Mouse (Mus musculus): ENCODE results near the gene Dclk1. TPM values are rescaled to one million over a fixed set of nuclear protein-coding genes. Genes with fewer than 3 reads are reported as not detected.
"Not testable (repeated sequence)": the region's sequence is repeated elsewhere in the genome, so short reads cannot be mapped to it uniquely, and the experiment has no call there.

Gene Dclk1
- 0.68 and 1.1 TPM in 2 replicates for polyA plus RNA-seq (2012; rRNA removed)

DNA sequence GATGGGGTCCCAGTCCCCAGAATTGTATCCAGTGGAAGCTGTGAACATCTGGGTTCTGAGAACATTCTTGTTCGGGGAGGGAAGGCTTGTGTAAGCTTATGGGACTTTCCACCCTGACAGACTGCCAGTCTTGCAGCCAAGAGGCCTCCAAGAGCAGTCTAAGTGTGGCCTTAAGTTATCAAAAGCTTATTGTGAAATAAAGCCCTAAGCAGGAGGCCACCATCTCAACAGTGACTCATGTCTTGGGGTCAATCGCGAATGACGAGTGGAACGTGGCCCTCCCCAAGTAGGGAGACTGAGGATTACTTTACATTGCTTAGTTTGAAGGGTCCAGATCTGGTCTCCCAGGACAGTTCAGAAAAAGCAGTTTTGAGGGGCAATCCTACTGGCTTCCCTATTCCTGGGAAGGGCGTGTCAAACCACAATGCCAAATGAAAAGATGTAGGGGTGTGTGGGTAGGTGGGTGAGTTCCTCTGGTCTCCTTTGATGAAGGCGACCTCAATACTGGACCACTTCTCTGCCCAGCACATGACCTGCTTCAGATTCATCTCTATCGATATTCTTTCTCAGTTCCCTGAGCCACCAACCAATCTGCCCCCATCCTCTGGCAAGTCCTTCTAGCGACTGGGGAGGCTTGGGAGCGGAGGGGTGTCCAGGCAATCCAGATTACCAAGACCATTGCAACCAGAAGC is at the start of gene Dclk1:
Dclk1 (plus strand) TSS at position 635 of the 692 bp plus-strand sequence.
- TF ChIP-seq POLR2A (IDR thresholded peaks at IDR 0.05; ENCODE audit: low read depth, low read length) (no peak), CTCF (conservative IDR thresholded peaks at IDR 0.05; ENCODE audit: insufficient read depth, insufficient read length, low read depth, low read length) (no peak)
- H3K4me3 ChIP-seq (ENCODE audit: insufficient read depth, low read depth, low read length): peak within 1 kb of the TSS; percentile 28; the same call in 1 of the 2 replicates
- H3K27ac ChIP-seq (ENCODE audit: insufficient read depth, low read depth, low read length): no peak within 1 kb of the TSS
- no peaks in the 10 kb centered on the region for H3K4me1 ChIP-seq (ENCODE audit: control insufficient read depth, insufficient read depth, low read length)
- DNase-seq: no peak
- no peaks in the 10 kb centered on the region; the same call in 1 of the 2 replicates for H3K27me3 ChIP-seq (replicated peaks; ENCODE audit: control insufficient read depth, insufficient read depth, low read length)
- H3K36me3 ChIP-seq (ENCODE audit: control insufficient read depth, insufficient read depth, low read length): no peaks in the 10 kb centered on the region
- 41% methylated on average over 10 of the region's 10 CpGs for WGBS

DNA sequence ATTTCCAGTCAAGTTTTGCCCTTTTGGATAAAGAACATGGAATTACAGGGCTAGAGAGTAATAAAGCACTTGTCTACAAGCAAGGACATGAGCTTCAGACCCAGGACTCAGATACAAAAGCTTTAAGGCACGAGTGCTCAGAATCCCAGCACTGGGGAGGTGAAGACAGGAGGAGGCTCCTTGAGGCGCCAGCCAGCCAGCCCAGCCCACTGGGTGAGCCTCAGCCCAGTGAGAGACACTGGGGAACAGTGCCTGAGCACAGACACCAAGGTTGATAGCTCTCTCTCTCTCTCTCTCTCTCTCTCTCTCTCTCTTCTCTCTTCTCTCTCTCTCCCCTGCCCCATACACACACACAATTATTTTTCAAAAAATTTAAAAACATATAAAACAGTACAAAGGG is 48.8 kb upstream of the Dclk1 start:
- TF ChIP-seq POLR2A (IDR thresholded peaks at IDR 0.05; ENCODE audit: low read depth, low read length) (no peak), CTCF (conservative IDR thresholded peaks at IDR 0.05; ENCODE audit: insufficient read depth, insufficient read length, low read depth, low read length) (no peak)
- Histone ChIP-seq H3K4me3 (ENCODE audit: insufficient read depth, low read depth, low read length) (no peak overlapping the region), H3K36me3 (ENCODE audit: control insufficient read depth, insufficient read depth, low read length) (no peaks in the 10 kb centered on the region), H3K27me3 (replicated peaks; ENCODE audit: control insufficient read depth, insufficient read depth, low read length) (no peaks in the 10 kb centered on the region), H3K4me1 (ENCODE audit: control insufficient read depth, insufficient read depth, low read length) (no peaks in the 10 kb centered on the region), H3K27ac (ENCODE audit: insufficient read depth, low read depth, low read length) (no peak overlapping the region)
- no peak for DNase-seq
- 56% methylated on average over 2 of the region's 2 CpGs for WGBS

DNA sequence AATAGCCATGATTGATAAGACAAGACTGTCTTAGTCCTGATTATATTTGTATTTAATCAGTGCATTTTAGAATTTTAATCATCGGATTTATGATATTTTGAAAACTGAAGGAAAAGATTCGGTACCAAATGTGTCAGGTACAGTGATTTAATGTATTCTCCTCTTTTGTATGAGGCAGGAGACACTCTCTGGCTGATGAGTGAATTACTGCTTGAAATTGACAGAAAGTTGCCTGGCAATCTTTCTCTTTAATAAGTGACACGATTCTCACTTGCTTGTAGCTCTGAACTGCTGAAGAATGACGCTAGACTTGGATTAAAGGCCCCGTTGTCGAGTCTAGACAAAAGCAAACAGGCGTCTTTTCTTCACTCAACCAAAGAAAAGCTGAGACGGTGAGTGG is 47.4 kb upstream of the Dclk1 start:
- H3K27ac ChIP-seq (ENCODE audit: insufficient read depth, low read depth, low read length): no peak overlapping the region
- DNase-seq: no peak
- WGBS: 77% methylated on average over 8 of the region's 8 CpGs
- H3K4me3 ChIP-seq (ENCODE audit: insufficient read depth, low read depth, low read length): no peak overlapping the region
- no peaks in the 10 kb centered on the region for H3K4me1 ChIP-seq (ENCODE audit: control insufficient read depth, insufficient read depth, low read length)
- no peak for TF ChIP-seq POLR2A (IDR thresholded peaks at IDR 0.05; ENCODE audit: low read depth, low read length)
- TF ChIP-seq CTCF (conservative IDR thresholded peaks at IDR 0.05; ENCODE audit: insufficient read depth, insufficient read length, low read depth, low read length): no peak
- H3K36me3 ChIP-seq (ENCODE audit: control insufficient read depth, insufficient read depth, low read length): no peaks in the 10 kb centered on the region
- no peaks in the 10 kb centered on the region for H3K27me3 ChIP-seq (replicated peaks; ENCODE audit: control insufficient read depth, insufficient read depth, low read length)

- 67% methylated on average over 5 of the region's 5 CpGs for WGBS
- TF ChIP-seq CTCF (conservative IDR thresholded peaks at IDR 0.05; ENCODE audit: insufficient read depth, insufficient read length, low read depth, low read length) (no peak), POLR2A (IDR thresholded peaks at IDR 0.05; ENCODE audit: low read depth, low read length) (no peak)
- H3K27ac ChIP-seq (ENCODE audit: insufficient read depth, low read depth, low read length): no peak overlapping the region
These were observed 46.4 kb upstream of the Dclk1 start for GRCm38 (mm10) chr3:55195581-55196327.

DNA sequence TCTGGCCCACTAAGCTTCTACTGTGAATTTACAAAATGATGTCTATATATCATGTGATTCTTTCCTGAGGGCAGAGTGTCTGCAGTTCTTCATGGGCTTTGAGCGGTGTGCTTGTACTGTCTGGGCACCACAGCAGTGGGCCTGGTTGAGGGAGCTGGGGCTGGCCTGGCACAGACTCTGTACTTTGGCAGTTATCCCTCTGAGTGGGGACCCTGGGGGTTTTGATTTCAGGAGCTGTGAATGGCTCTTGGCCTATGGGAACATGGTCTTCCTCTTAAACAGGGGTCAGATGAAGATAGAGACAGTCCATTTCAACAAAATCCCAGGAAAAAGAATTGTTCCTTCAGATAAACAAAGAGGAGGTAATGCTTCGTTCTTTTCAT is 45.8 kb upstream of the Dclk1 start:
- 88% methylated on average over 2 of the region's 2 CpGs for WGBS
- Histone ChIP-seq H3K36me3 (ENCODE audit: control insufficient read depth, insufficient read depth, low read length) (no peaks in the 10 kb centered on the region), H3K27me3 (replicated peaks; ENCODE audit: control insufficient read depth, insufficient read depth, low read length) (no peaks in the 10 kb centered on the region), H3K27ac (ENCODE audit: insufficient read depth, low read depth, low read length) (no peak overlapping the region), H3K4me3 (ENCODE audit: insufficient read depth, low read depth, low read length) (no peak overlapping the region), H3K4me1 (ENCODE audit: control insufficient read depth, insufficient read depth, low read length) (no peaks in the 10 kb centered on the region)
- TF ChIP-seq POLR2A (IDR thresholded peaks at IDR 0.05; ENCODE audit: low read depth, low read length) (no peak), CTCF (conservative IDR thresholded peaks at IDR 0.05; ENCODE audit: insufficient read depth, insufficient read length, low read depth, low read length) (no peak)
- DNase-seq: no peak

More at GRCm38 (mm10) chr3:55195581-55196327, 46.4 kb upstream of the Dclk1 start:
- H3K27me3 ChIP-seq (replicated peaks; ENCODE audit: control insufficient read depth, insufficient read depth, low read length): no peaks in the 10 kb centered on the region
- no peaks in the 10 kb centered on the region for H3K4me1 ChIP-seq (ENCODE audit: control insufficient read depth, insufficient read depth, low read length)
- H3K4me3 ChIP-seq (ENCODE audit: insufficient read depth, low read depth, low read length): no peak overlapping the region
- H3K36me3 ChIP-seq (ENCODE audit: control insufficient read depth, insufficient read depth, low read length): no peaks in the 10 kb centered on the region
- no peak for DNase-seq

GRCm38 (mm10) chr3:55203621-55204020 is 38.5 kb upstream of the Dclk1 start:
- H3K4me3 ChIP-seq (ENCODE audit: insufficient read depth, low read depth, low read length); H3K27me3 ChIP-seq (replicated peaks; ENCODE audit: control insufficient read depth, insufficient read depth, low read length); DNase-seq; H3K36me3 ChIP-seq (ENCODE audit: control insufficient read depth, insufficient read depth, low read length); H3K27ac ChIP-seq (ENCODE audit: insufficient read depth, low read depth, low read length); H3K4me1 ChIP-seq (ENCODE audit: control insufficient read depth, insufficient read depth, low read length): not testable (repeated sequence)
- WGBS: 91% methylated on average over 11 of the region's 11 CpGs

GRCm38 (mm10) chr3:55206413-55206812 is 35.8 kb upstream of the Dclk1 start:
- no peaks in the 10 kb centered on the region for H3K27me3 ChIP-seq (replicated peaks; ENCODE audit: control insufficient read depth, insufficient read depth, low read length)
- TF ChIP-seq CTCF (conservative IDR thresholded peaks at IDR 0.05; ENCODE audit: insufficient read depth, insufficient read length, low read depth, low read length): no peak
- TF ChIP-seq POLR2A (IDR thresholded peaks at IDR 0.05; ENCODE audit: low read depth, low read length): no peak
- 98% methylated on average over 2 of the region's 2 CpGs for WGBS
- H3K36me3 ChIP-seq (ENCODE audit: control insufficient read depth, insufficient read depth, low read length): no peaks in the 10 kb centered on the region
- H3K4me1 ChIP-seq (ENCODE audit: control insufficient read depth, insufficient read depth, low read length): no peaks in the 10 kb centered on the region
- H3K4me3 ChIP-seq (ENCODE audit: insufficient read depth, low read depth, low read length): no peak overlapping the region
- no peak for DNase-seq
- no peak overlapping the region for H3K27ac ChIP-seq (ENCODE audit: insufficient read depth, low read depth, low read length)

Measured in kidney, adult 2 months (tissue).